Mouse (Mus musculus): ENCODE measurements around the gene Chd1.

DNA sequence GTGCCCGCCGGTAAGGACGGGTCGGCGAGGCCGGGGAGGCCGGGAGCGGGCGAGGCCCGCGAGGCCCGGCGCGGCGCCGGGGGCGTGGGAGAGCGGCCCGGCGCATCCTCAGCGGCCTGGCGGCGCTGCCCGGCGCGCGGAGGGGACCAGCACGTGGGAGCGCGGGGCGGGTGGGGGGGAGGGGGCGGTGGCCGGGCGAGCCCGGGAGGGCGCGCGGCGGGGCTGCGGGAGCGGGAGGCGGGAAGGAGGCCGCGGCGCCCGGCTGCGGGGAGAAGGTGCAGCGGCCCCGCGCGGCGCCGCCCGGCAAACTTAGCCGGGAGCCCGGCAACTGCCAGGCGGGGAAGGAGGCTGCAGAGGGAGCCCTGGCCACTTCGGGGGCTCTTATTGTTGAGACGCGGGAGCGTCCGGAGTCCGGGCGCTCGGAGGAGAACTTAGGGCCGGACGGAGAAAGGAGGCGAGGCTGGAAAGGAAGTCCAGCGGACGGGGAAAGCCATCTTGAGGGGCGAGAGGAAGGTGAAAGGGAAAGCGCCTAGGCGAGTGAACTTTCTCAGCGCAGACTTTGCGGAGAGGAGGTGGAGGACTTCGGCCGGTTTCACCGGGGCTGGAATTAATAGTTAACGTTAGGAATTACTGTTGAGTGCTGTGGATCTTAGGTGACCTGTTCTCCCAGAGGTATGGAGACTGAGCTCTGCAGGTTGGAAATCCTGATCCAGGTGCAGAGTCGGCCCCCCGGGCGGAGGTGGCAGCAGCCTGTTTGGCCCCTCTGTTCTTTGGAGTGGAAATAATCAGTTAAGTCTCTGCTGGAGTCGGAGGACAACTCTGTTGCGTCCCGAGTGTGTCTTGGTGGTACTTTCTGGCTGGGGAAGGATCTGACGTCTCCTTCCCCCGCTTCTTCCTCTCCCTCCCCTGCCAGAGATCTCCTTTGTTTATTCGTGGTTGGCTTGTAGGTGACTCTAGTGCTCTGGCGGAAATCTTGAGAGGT, 827 bp downstream of the Chd1 start:
- TF ChIP-seq POLR2A (IDR thresholded peaks at IDR 0.05; ENCODE audit: insufficient read depth, low read length) (no peak), CTCF (IDR thresholded peaks at IDR 0.05; ENCODE audit: low read depth, low read length) (no peak), EP300 (IDR thresholded peaks at IDR 0.05; ENCODE audit: insufficient read depth, low read depth, low read length) (no peak)
